Mouse (Mus musculus): ENCODE measurements around the gene Gab1.

GRCm38 (mm10) chr8:80865181-80865784 is 15.0 kb downstream of the Gab1 start:
- no peak; the same call in 1 of the 2 replicates for TF ChIP-seq CTCF (conservative IDR thresholded peaks at IDR 0.05; ENCODE audit: low read length)
- no peak for TF ChIP-seq NANOG (IDR thresholded peaks at IDR 0.05; ENCODE audit: borderline replicate concordance, low read length)

Measured in E14TG2a.4 (cell line).